Mouse (Mus musculus) CH12.LX (cell line): ENCODE measurements around the gene Agap1. TPM values are rescaled to one million over a fixed set of nuclear protein-coding genes. Genes with fewer than 3 reads are reported as not detected.

ENCODE experiments used
- DNase-seq: peaks from one replicate; pipeline ENCODE4 v3.0.0-alpha.2; 2013; ENCODE audit errors: extremely low read depth
- H3K27ac ChIP-seq: 2 replicates; pipeline ENCODE4 v1.5.1; 2012; ENCODE audit warnings: low read depth, mild to moderate bottlenecking, control low read depth, moderate library complexity; ENCODE audit not compliant: insufficient read depth
- H3K27me3 ChIP-seq: replicated peaks from 2 replicates; pipeline ENCODE3; 2012; ENCODE audit warnings: inconsistent platforms
- H3K36me3 ChIP-seq, 2 experiments: replicated peaks in 1 of 2; 2 replicates each; pipeline versions ENCODE3 to v1.6.1; 2012; ENCODE audit warnings: inconsistent platforms in 1 of 2, low read length in 1 of 2, mild to moderate bottlenecking in 1 of 2, mixed read lengths in 1 of 2, moderate library complexity in 1 of 2; ENCODE audit not compliant: control insufficient read depth in 1 of 2, insufficient read depth in 1 of 2
- H3K4me1 ChIP-seq, 2 experiments: 2 replicates each; pipeline ENCODE4 v1.6.1; 2012; ENCODE audit warnings: inconsistent platforms in 1 of 2, moderate library complexity in 1 of 2; ENCODE audit not compliant: insufficient read depth in 2 of 2, control insufficient read depth in 1 of 2
- H3K4me2 ChIP-seq: 2 replicates; pipeline ENCODE4 v1.6.1; 2012; ENCODE audit warnings: low read depth, mild to moderate bottlenecking, control low read depth; ENCODE audit not compliant: poor library complexity, insufficient read depth, severe bottlenecking
- H3K4me3 ChIP-seq, 3 experiments: fragments of 150-350 bp in 1 of 3; sonication (generic) in 1 of 3; replicated peaks in 1 of 3; 2 replicates each; pipeline versions ENCODE3 to v1.5.1; 2011 to 2012; ENCODE audit warnings: low read depth in 2 of 3, low read length in 2 of 3, mild to moderate bottlenecking in 2 of 3, moderate library complexity in 2 of 3, control low read depth in 1 of 3, improper control_type of control experiment in 1 of 3, inconsistent platforms in 1 of 3, mixed read lengths in 1 of 3; ENCODE audit not compliant: poor library complexity in 1 of 3
- H3K79me2 ChIP-seq: replicated peaks from 2 replicates; pipeline ENCODE4 v1.6.1; 2012; ENCODE audit warnings: mild to moderate bottlenecking, moderate library complexity; ENCODE audit not compliant: control insufficient read depth, poor library complexity, insufficient read depth, severe bottlenecking; ENCODE audit errors: extremely low read depth
- H3K9ac ChIP-seq: 2 replicates; pipeline ENCODE4 v1.6.1; 2012; ENCODE audit warnings: low read depth, mild to moderate bottlenecking, control low read depth, moderate library complexity; ENCODE audit not compliant: insufficient read depth
- H3K9me3 ChIP-seq: replicated peaks from 2 replicates; pipeline ENCODE3; 2012; ENCODE audit warnings: low read length, inconsistent platforms, mixed read lengths
- CHD1 ChIP-seq: IDR thresholded peaks from 2 replicates; pipeline ENCODE4 v1.6.1; 2012; ENCODE audit warnings: low read depth, low read length, improper control_type of control experiment, inconsistent platforms
- CHD2 ChIP-seq: IDR thresholded peaks from 2 replicates; pipeline ENCODE4 v1.6.1; 2011; ENCODE audit warnings: low read length, improper control_type of control experiment
- CTCF ChIP-seq, 2 experiments: IDR thresholded peaks in 1 of 2; conservative IDR thresholded peaks in 1 of 2; 2 replicates each; pipeline ENCODE4 v1.5.1; 2011 to 2012; ENCODE audit warnings: low read depth in 2 of 2, low read length in 2 of 2, improper control_type of control experiment in 1 of 2, inconsistent platforms in 1 of 2, mild to moderate bottlenecking in 1 of 2, moderate library complexity in 1 of 2
- ETS1 ChIP-seq: conservative IDR thresholded peaks from 2 replicates; pipeline ENCODE4 v1.6.1; 2012; ENCODE audit warnings: low read depth, mild to moderate bottlenecking, inconsistent platforms, low read length, improper control_type of control experiment, moderate library complexity
- IRF4 ChIP-seq: IDR thresholded peaks from 2 replicates; pipeline ENCODE4 v1.6.1; 2014; ENCODE audit warnings: low read depth, mild to moderate bottlenecking, inconsistent platforms, low read length, improper control_type of control experiment
- JUN ChIP-seq: IDR thresholded peaks from 2 replicates; pipeline ENCODE4 v1.6.1; 2011; ENCODE audit warnings: low read depth, mild to moderate bottlenecking, low read length, improper control_type of control experiment, moderate library complexity; ENCODE audit not compliant: insufficient read depth
- KAT2A ChIP-seq: IDR thresholded peaks from 2 replicates; pipeline ENCODE4 v1.6.1; 2012; ENCODE audit warnings: low read length, improper control_type of control experiment, inconsistent platforms; ENCODE audit not compliant: insufficient replicate concordance
- MAX ChIP-seq: IDR thresholded peaks from 2 replicates; pipeline ENCODE4 v1.6.1; 2011; ENCODE audit warnings: low read length, improper control_type of control experiment
- MEF2A ChIP-seq: IDR thresholded peaks from 2 replicates; pipeline ENCODE4 v1.6.1; 2014; ENCODE audit warnings: low read depth, mild to moderate bottlenecking, inconsistent platforms, low read length, improper control_type of control experiment, borderline replicate concordance
- NELFE ChIP-seq: IDR thresholded peaks from 2 replicates; pipeline ENCODE4 v1.6.1; 2011; ENCODE audit warnings: low read depth, low read length, improper control_type of control experiment
- NRF1 ChIP-seq: IDR thresholded peaks from 2 replicates; pipeline ENCODE4 v1.6.1; 2014; ENCODE audit warnings: low read depth, mild to moderate bottlenecking, inconsistent platforms, low read length, improper control_type of control experiment, moderate library complexity
- PAX5 ChIP-seq: IDR thresholded peaks from 2 replicates; pipeline ENCODE4 v1.6.1; 2012; ENCODE audit warnings: low read length, inconsistent platforms, mixed read lengths
- POLR2A ChIP-seq: IDR thresholded peaks from 2 replicates; pipeline ENCODE4 v1.6.1; 2011; ENCODE audit warnings: low read depth, mild to moderate bottlenecking, improper control_type of control experiment, low read length
- RCOR1 ChIP-seq: conservative IDR thresholded peaks from 2 replicates; pipeline ENCODE4 v1.6.1; 2012; ENCODE audit warnings: low read depth, mild to moderate bottlenecking, inconsistent platforms, low read length, improper control_type of control experiment
- SIN3A ChIP-seq: IDR thresholded peaks from 2 replicates; pipeline ENCODE4 v1.6.1; 2012; ENCODE audit warnings: low read length, improper control_type of control experiment, inconsistent platforms
- TBP ChIP-seq: conservative IDR thresholded peaks from 2 replicates; pipeline ENCODE4 v1.6.1; 2011; ENCODE audit warnings: low read depth, low read length, improper control_type of control experiment
- UBTF ChIP-seq: IDR thresholded peaks from 2 replicates; pipeline ENCODE4 v1.6.1; 2012; ENCODE audit warnings: low read depth, mild to moderate bottlenecking, inconsistent platforms, low read length, improper control_type of control experiment, moderate library complexity
- ZKSCAN1 ChIP-seq: IDR thresholded peaks from 2 replicates; pipeline ENCODE4 v1.6.1; 2012; ENCODE audit warnings: low read depth, inconsistent platforms, low read length, improper control_type of control experiment, borderline replicate concordance
- ZNF384 ChIP-seq: IDR thresholded peaks from 2 replicates; pipeline ENCODE4 v1.6.1; 2012; ENCODE audit warnings: low read depth, low read length, improper control_type of control experiment, inconsistent platforms
- dilution Hi-C: fragments of 300-500 bp; cut with MboI; formaldehyde crosslinking; loops from 2 replicates; pipeline ENCODE4 v1.14.3; 2020; ENCODE audit warnings: low sequenced_read_pairs; ENCODE audit not compliant: extremely low pct_unique_long_range_greater_than_20kb, extremely low pct_ligation_motif_present
- in situ Hi-C: fragments of 300-500 bp; cut with MboI; formaldehyde crosslinking; loops from 3 replicates; pipeline ENCODE4 v1.14.3; 2019; ENCODE audit warnings: low sequenced_read_pairs, low pct_ligation_motif_present, low pct_unique_long_range_greater_than_20kb, mixed read lengths
- polyA plus RNA-seq: library from polyadenylated mRNA; unstranded; fragments of >175 nt; gene quantifications from 2 replicates; pipeline ENCODE4 v1.2.1, GENCODE M21; 2012; ENCODE audit warnings: low read depth; ENCODE audit not compliant: insufficient read length
- total RNA-seq, 2 experiments: library from RNA; depleted of rRNA; stranded (reverse); fragments of 300-350 nt in 1 of 2; fragments of >200 nt in 1 of 2; gene quantifications; 2 replicates each; pipeline ENCODE4 v1.2.3; 2012 to 2014

Gene Agap1
- total and polyA plus RNA-seq, 3 experiments: not detected

DNA sequence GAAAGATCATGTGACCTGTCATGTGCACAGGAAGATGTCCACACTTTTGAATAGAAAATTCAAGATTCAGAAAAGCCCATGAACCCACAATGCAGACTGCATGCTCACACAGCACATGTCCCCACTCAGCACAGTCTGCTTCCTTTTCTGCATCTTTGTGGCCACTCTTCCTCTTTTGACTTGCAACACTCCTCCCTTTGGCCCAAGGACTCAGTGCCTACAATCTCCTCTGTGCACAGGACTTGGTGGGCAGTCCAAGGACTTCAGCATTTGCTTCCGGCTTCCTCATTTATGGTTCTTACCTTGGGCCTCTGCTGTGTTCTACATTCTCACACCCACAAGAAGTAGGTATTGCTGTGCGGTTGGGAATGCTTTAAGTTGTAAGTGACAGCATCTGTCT is 447.6 kb downstream of the Agap1 start:
- H3K4me2 ChIP-seq: no peak overlapping the region
- no peaks in the 10 kb centered on the region for H3K36me3 ChIP-seq
- no peaks in the 10 kb centered on the region for H3K27me3 ChIP-seq
- in situ Hi-C loops: no loop called here
- no peaks in the 10 kb centered on the region for H3K4me1 ChIP-seq
- no peak for DNase-seq
- no peak overlapping the region for H3K4me3 ChIP-seq
- peaks cover 86% of the 10 kb centered on the region for H3K9me3 ChIP-seq
- H3K9ac ChIP-seq: no peak overlapping the region
- no peak for TF ChIP-seq MEF2A
- no peak for TF ChIP-seq CHD2
- TF ChIP-seq TBP: no peak
- TF ChIP-seq POLR2A: no peak
- TF ChIP-seq CHD1: no peak
- no peak for TF ChIP-seq UBTF
- no peak for TF ChIP-seq KAT2A
- no peak for TF ChIP-seq CTCF (conservative IDR thresholded peaks at IDR 0.05 in 1 of 2, IDR thresholded peaks at IDR 0.05 in 1 of 2; ENCODE audit: low read depth in 2 of 2, low read length in 2 of 2)
- TF ChIP-seq PAX5: no peak
- TF ChIP-seq RCOR1: no peak
- TF ChIP-seq MAX: no peak
- TF ChIP-seq ZNF384: no peak
- no peak for TF ChIP-seq IRF4
- TF ChIP-seq NRF1: no peak
- TF ChIP-seq NELFE: no peak
- TF ChIP-seq ETS1: no peak
- no peak overlapping the region for H3K27ac ChIP-seq
- dilution Hi-C loops: no loop called here
- no peaks in the 10 kb centered on the region for H3K79me2 ChIP-seq

GRCm38 (mm10) chr1:89902641-89903040 is 448.0 kb downstream of the Agap1 start:
- Histone ChIP-seq H3K9ac (no peak overlapping the region), H3K27me3 (no peaks in the 10 kb centered on the region), H3K36me3 (no peaks in the 10 kb centered on the region), H3K4me3 (no peak overlapping the region), H3K9me3 (peaks cover 87% of the 10 kb centered on the region), H3K27ac (no peak overlapping the region), H3K4me1 (no peaks in the 10 kb centered on the region), H3K79me2 (no peaks in the 10 kb centered on the region), H3K4me2 (no peak overlapping the region)
- TF ChIP-seq JUN (no peak), CHD2 (no peak), POLR2A (no peak), ZKSCAN1 (no peak), ETS1 (no peak), NELFE (no peak), NRF1 (no peak), SIN3A (no peak), RCOR1 (no peak), PAX5 (no peak)
- in situ Hi-C loops: no loop called here
- dilution Hi-C loops: no loop called here
- DNase-seq: no peak
